Mouse (Mus musculus): ENCODE results near the gene Man1c1.

Gene Man1c1

DNA sequence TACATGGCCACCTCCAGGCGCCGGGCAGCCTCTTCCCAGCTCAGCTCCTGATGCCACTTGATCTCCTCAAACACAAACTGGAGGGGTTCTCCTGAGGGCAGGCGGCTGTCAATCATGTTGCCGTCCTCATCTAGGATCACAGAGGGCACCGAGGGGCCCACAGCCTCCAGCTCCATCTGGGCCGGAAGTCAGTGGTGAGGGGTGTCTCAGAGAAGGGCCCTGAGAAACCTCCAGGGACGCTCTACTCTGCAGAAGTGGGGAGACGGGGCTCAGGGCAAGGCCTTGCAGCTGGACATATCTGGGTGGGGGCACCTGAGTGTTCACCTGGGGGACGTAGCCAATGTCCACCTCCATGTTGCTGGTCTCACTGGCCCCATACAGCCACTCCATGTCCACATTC lies 161.4 kb downstream of the Man1c1 start:
- DNase-seq, result no peak

DNA sequence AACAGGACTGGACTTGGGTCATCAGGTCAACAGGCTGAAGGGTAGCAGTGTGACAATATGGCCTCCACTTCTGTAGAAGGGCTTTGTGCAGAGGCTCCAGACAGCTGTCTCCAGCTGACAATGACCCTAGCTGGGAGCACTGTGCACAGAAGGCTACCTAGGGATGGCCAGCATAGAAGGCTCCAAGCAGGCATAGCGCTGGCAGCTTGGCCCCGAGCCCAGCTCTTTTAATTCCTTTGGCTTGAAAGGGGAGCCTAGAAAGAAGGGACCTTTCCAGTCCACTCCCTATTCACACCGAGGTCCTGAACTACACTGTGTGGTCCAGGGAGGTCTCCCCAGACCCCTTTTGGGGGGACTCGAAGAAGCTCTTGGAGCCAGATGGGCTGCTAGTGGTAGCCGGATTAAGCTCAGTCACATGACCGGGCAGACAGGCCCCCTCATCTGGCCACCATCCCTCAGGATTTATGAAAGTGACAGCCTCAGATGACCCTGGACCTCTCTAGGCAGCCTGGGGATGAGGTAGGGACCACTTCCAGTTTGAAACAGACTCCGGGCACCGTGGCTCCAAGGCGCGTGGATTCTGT lies 165.0 kb downstream of the Man1c1 start:
- no peak for DNase-seq

- DNase-seq, result no peak
These were observed 168.3 kb downstream of the Man1c1 start for GRCm38 (mm10) chr4:134535787-134536151.

DNA sequence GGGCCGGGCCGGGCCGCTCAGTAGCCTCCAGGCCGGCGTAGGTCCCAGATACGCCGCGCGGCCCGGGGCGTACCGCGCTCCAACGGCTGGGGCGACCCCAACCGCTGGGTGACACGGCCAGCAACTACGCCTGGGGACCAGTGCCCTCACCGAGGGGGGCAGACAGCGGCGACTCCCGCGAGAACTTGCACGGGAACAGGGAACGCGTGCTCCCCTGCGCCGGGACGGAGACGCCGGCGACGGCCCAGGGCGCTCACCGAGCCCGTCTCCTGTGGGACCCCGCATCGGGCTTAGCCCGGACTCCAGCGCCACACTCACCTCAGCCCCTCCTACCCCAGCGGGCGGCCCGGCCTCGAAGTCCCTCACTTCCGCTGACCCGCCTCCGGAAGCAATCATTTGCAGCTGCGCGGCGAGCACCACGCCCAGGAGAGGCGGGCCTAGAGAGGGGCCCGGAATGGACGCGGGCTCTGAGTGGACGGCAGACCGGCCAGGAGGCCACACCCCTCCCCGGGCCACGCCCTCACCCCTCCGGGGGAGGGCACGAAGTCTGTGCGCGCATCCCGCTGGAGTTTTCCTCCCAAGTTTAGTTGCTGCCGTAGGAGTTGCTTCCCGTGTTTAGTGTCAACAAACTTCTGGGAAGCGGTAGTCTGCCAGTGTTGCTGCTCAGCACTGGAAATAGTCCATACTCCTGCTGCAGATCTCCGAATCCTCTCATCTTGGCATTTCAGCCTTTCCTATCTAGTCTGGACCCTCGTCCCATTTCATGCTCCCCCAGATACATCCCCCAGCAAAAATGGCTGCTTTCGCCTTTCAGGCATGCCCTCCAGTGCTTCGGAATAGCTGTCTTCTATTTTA lies 168.9 kb downstream of the Man1c1 start, which contains the start of gene Mtfr1l:
Mtfr1l (minus strand) TSS at position 456 of the 855 bp plus-strand sequence.
- peak; percentile 97 to 99 for DNase-seq

- DNase-seq, result peak; percentile 82 to 88
These were observed 169.8 kb downstream of the Man1c1 start for GRCm38 (mm10) chr4:134534124-134534886.

DNA sequence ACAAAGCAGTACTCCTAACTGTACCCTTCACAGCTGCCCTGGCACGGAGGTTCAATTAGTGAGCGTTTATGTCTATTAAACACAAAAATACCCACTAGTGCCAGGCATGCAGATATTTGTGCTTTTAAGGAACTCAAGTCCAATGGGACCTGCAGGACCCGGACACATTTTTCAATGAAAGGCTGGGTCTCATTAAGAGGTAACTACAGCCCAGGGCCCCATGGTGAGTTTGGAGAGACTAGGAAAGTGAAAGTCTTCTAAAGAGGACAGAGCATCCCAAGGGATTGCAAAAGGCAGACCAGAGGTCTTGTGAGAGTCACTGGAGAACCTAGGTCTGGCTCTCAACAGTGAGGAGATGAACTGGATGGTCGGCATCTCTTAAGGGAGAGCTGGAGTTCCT lies 170.7 kb downstream of the Man1c1 start:
- no peak for DNase-seq

DNA sequence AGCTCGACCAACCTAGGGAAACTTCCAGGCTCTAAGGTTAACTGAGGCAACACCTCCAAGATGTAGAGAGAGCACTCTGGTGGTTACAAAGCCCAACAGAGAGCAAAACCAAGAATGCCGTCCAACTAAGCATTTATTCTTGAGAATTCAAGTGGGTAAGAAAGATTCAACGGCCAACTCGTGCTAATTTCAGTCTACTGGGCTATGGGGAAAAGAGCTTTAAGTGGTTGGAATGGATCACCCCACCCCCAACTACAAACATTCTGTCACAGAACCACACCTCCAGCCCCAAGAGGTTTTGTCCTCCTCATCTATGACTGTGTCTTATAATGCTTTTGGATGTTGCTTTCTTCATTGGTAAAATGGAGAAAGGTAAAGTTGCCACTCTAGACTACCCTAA lies 171.2 kb downstream of the Man1c1 start:
- no peak for DNase-seq

DNA sequence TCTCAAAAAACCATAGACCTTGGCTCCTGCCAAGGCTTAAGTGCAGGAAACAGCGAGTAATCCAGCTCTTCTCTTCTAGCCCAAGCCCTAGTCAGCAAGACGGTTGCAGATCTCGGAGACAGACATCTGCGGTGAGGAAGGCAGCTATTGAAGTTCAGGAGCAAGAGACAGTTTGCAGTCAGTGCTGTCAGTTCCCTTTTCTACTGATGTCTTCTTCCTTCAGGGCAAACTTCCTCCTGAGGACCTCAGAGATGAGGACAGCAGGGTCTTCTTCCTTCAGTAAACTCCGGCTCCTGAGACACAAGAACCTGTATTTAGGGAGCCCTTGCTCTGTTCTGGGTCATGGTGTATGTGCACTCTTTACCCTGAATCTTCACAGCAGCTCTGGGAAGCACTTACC lies 177.9 kb downstream of the Man1c1 start:
- no peak for DNase-seq

GRCm38 (mm10) chr4:134525806-134526205 lies 178.3 kb downstream of the Man1c1 start:
- no peak for DNase-seq

DNA sequence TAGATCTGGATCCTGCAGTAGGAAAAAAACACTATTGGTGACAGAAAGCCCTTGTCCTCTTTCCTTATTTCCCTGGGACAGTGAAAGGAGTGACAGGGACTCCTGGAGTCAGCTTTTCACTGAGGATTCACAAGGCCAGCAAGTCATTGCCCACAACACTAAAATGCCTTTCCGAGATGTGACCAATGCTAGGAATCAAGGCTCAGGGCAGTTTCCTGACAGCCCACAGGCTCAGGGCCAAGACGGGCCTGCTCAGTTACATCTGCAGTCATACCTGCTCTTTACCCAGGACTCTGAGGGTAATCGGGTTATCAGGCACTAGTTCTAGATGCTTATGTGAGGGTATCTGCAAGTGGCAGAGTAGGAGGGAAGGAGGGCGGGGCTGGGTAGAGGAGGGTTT lies 180.6 kb downstream of the Man1c1 start:
- no peak for DNase-seq

GRCm38 (mm10) chr4:134519281-134519680 lies 184.8 kb downstream of the Man1c1 start:
- no peak for DNase-seq

DNA sequence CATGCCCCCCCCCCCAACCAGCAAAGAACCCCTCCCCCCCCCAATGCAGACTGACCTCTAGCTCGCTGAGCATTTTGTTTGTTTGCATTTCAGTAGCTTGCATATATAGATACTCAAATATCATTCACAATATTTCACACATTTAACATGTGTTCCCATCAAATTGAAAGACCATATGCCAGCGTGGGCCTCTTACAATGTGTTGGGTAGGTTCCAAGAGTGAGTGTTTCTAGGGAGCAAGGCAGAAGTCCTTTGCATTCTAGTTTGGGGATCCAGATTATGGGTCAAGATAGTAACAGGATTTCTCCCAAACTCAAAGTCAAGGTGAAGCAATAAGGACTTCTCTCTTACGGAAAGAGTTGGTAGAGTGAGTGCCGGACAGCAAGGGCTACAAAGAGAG lies 185.5 kb downstream of the Man1c1 start:
- DNase-seq, result no peak

GRCm38 (mm10) chr4:134517719-134518118 lies 186.4 kb downstream of the Man1c1 start:
- DNase-seq, result no peak

GRCm38 (mm10) chr4:134516981-134517380 lies 187.1 kb downstream of the Man1c1 start:
- peak in 1 of 2 experiments; percentile 35 for DNase-seq

DNA sequence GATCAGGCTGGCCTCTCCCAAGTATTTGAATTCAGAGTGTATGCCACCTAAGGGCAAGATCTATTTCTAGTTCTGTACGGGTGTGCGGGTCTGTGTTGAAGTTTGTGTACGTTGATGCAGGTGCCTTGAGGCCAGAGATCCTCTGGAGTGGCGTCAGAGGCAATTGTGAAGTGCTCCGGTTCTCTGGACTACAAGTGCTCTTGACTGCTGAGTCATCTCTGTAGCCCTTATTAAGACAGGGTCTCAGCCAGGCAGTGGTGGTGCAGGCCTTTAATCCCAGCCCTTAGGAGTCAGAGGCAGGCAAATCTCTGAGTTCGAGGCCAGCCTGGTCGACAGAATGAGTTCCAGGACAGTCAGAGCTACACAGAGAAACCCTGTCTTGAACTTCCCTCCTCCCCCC lies 188.5 kb downstream of the Man1c1 start:
- DNase-seq, result no peak

GRCm38 (mm10) chr4:134514309-134514930 lies 189.7 kb downstream of the Man1c1 start:
- DNase-seq, result no peak

- DNase-seq, result peak; percentile 88 to 92
These were observed 191.3 kb downstream of the Man1c1 start for GRCm38 (mm10) chr4:134512798-134513197.

GRCm38 (mm10) chr4:134511730-134512129 lies 192.4 kb downstream of the Man1c1 start:
- no peak for DNase-seq

Measured in kidney, postnatal 4 days (tissue).